Mouse (Mus musculus) lung, embryonic 15.5 days (tissue): ENCODE results near the gene Usf2. TPM values are rescaled to one million over a fixed set of nuclear protein-coding genes. Genes with fewer than 3 reads are reported as not detected.

Experiments
- ATAC-seq: fragments of 200-750 bp; cut with Nextera tagmentation; 2 replicates; pipeline ENCODE4 v1.8.0; 2017; ENCODE audit warnings: moderate number of reproducible peaks, borderline replicate concordance; ENCODE audit not compliant: low FRiP score, low TSS enrichment; ENCODE audit errors: extremely low read depth
- H3K27ac ChIP-seq: fragments of 300-500 bp; sonication (generic); 2 replicates; pipeline ENCODE4 v1.5.1; 2015; ENCODE audit warnings: moderate library complexity, mild to moderate bottlenecking, inconsistent platforms
- H3K27me3 ChIP-seq: fragments of 300-500 bp; sonication (generic); 2 replicates; pipeline ENCODE4 v1.6.1; 2015; ENCODE audit warnings: inconsistent platforms
- H3K36me3 ChIP-seq: fragments of 300-500 bp; sonication (generic); 2 replicates; pipeline ENCODE4 v1.6.1; 2015; ENCODE audit warnings: inconsistent platforms
- H3K4me1 ChIP-seq: fragments of 300-500 bp; sonication (generic); 2 replicates; pipeline ENCODE4 v1.6.1; 2015; ENCODE audit warnings: inconsistent platforms
- H3K4me2 ChIP-seq: fragments of 300-500 bp; sonication (generic); 2 replicates; pipeline ENCODE4 v1.6.1; 2015; ENCODE audit warnings: inconsistent platforms, mild to moderate bottlenecking, moderate library complexity
- H3K4me3 ChIP-seq: fragments of 300-500 bp; sonication (generic); 2 replicates; pipeline ENCODE4 v1.5.1; 2015; ENCODE audit warnings: mild to moderate bottlenecking, inconsistent platforms
- H3K9ac ChIP-seq: fragments of 300-500 bp; sonication (generic); 2 replicates; pipeline ENCODE4 v1.6.1; 2015; ENCODE audit warnings: inconsistent platforms
- H3K9me3 ChIP-seq: fragments of 300-500 bp; sonication (generic); 2 replicates; pipeline ENCODE4 v1.6.1; 2016; ENCODE audit warnings: inconsistent platforms
- WGBS: fragments of 180-500 bp; shearing (Covaris S2); methylation state at CpG from one replicate; pipeline ENCODE4 v1.1.7; 2015; 5-methylcytosine and 5-hydroxymethylcytosine counted together
- polyA plus RNA-seq: library from polyadenylated mRNA; unstranded; fragments of >200 nt; fragmentation: Nextera tagmentation; extraction: Ambion mirVana; gene quantifications from 2 replicates; pipeline ENCODE4 v1.2.1, GENCODE M21; 2015

Usf2 gene
- polyA plus RNA-seq: 25.6 and 27.5 TPM in 2 replicates

GRCm38 (mm10) chr7:30956756-30957366 is at the start of gene Usf2:
Gene Usf2 (minus strand): TSS chr7:30956803.
- H3K36me3 ChIP-seq: peaks cover 45% of the 10 kb centered on the region
- no peaks in the 10 kb centered on the region for H3K27me3 ChIP-seq
- peak within 1 kb of the TSS; percentile 99 for H3K27ac ChIP-seq
- H3K9ac ChIP-seq: peak within 1 kb of the TSS; percentile 99
- ATAC-seq: peak; percentile 69
- H3K4me1 ChIP-seq: peaks cover 16% of the 10 kb centered on the region
- WGBS: 0% methylated on average over 22 of the region's 82 CpGs
- peak within 1 kb of the TSS; percentile 97 for H3K4me3 ChIP-seq
- H3K4me2 ChIP-seq: peak within 1 kb of the TSS; percentile 71
- no peaks in the 10 kb centered on the region for H3K9me3 ChIP-seq

GRCm38 (mm10) chr7:31002650-31003049 is 46.0 kb upstream of the Usf2 start:
- Histone ChIP-seq H3K4me3 (no peak overlapping the region), H3K27me3 (no peaks in the 10 kb centered on the region), H3K9me3 (no peaks in the 10 kb centered on the region), H3K36me3 (no peaks in the 10 kb centered on the region), H3K9ac (no peak overlapping the region), H3K27ac (peak overlapping the region; percentile 64), H3K4me2 (no peak overlapping the region), H3K4me1 (peaks cover 14% of the 10 kb centered on the region)
- 68% methylated on average over 8 of the region's 8 CpGs for WGBS
- ATAC-seq: peak; percentile 67; the same call in 1 of the 2 replicates

GRCm38 (mm10) chr7:31000505-31001020 is 44.0 kb upstream of the Usf2 start:
- Histone ChIP-seq H3K9me3 (no peaks in the 10 kb centered on the region), H3K36me3 (no peaks in the 10 kb centered on the region), H3K4me3 (no peak overlapping the region), H3K27me3 (no peaks in the 10 kb centered on the region), H3K4me1 (peaks cover 14% of the 10 kb centered on the region), H3K27ac (peak overlapping the region; percentile 24), H3K9ac (no peak overlapping the region), H3K4me2 (peak overlapping the region; percentile 0; the same call in 1 of the 2 replicates)
- WGBS: 8% methylated on average over 7 of the region's 7 CpGs
- peak; percentile 64; the same call in 1 of the 2 replicates for ATAC-seq

GRCm38 (mm10) chr7:30996491-30996890 is 39.9 kb upstream of the Usf2 start:
- no peak overlapping the region for H3K27ac ChIP-seq
- 86% methylated on average over 2 of the region's 2 CpGs for WGBS

GRCm38 (mm10) chr7:30993986-30994385 is 37.4 kb upstream of the Usf2 start:
- H3K9ac ChIP-seq: no peak overlapping the region
- no peaks in the 10 kb centered on the region for H3K4me1 ChIP-seq
- H3K4me3 ChIP-seq: no peak overlapping the region
- ATAC-seq: no peak
- H3K27ac ChIP-seq: no peak overlapping the region
- WGBS: 82% methylated on average over 5 of the region's 5 CpGs
- H3K4me2 ChIP-seq: no peak overlapping the region
- no peaks in the 10 kb centered on the region for H3K27me3 ChIP-seq
- H3K9me3 ChIP-seq: no peaks in the 10 kb centered on the region
- H3K36me3 ChIP-seq: no peaks in the 10 kb centered on the region

More at GRCm38 (mm10) chr7:30996491-30996890, 39.9 kb upstream of the Usf2 start:
- Histone ChIP-seq H3K27me3 (no peaks in the 10 kb centered on the region), H3K4me2 (no peak overlapping the region), H3K36me3 (no peaks in the 10 kb centered on the region), H3K4me1 (peaks cover 14% of the 10 kb centered on the region), H3K9ac (no peak overlapping the region), H3K9me3 (no peaks in the 10 kb centered on the region), H3K4me3 (no peak overlapping the region)
- no peak for ATAC-seq

- Histone ChIP-seq H3K27me3 (no peaks in the 10 kb centered on the region), H3K4me1 (no peaks in the 10 kb centered on the region), H3K36me3 (no peaks in the 10 kb centered on the region), H3K4me3 (no peak overlapping the region), H3K4me2 (no peak overlapping the region), H3K9me3 (no peaks in the 10 kb centered on the region), H3K27ac (no peak overlapping the region), H3K9ac (no peak overlapping the region)
- 61% methylated on average over 5 of the region's 5 CpGs for WGBS
- no peak for ATAC-seq
These were observed 35.5 kb upstream of the Usf2 start for GRCm38 (mm10) chr7:30992148-30992547.

GRCm38 (mm10) chr7:30988519-30989162 is 32.0 kb upstream of the Usf2 start:
- no peak for ATAC-seq
- no peaks in the 10 kb centered on the region for H3K9me3 ChIP-seq
- H3K27me3 ChIP-seq: no peaks in the 10 kb centered on the region
- H3K4me2 ChIP-seq: no peak overlapping the region
- no peak overlapping the region for H3K27ac ChIP-seq
- H3K36me3 ChIP-seq: no peaks in the 10 kb centered on the region
- 87% methylated on average over 4 of the region's 4 CpGs for WGBS
- no peaks in the 10 kb centered on the region for H3K4me1 ChIP-seq
- H3K4me3 ChIP-seq: no peak overlapping the region
- H3K9ac ChIP-seq: no peak overlapping the region

- H3K4me1 ChIP-seq: no peaks in the 10 kb centered on the region
- H3K4me3 ChIP-seq: no peak overlapping the region
- WGBS: 81% methylated on average over 9 of the region's 9 CpGs
- H3K4me2 ChIP-seq: no peak overlapping the region
- no peak for ATAC-seq
- no peaks in the 10 kb centered on the region for H3K36me3 ChIP-seq
- no peaks in the 10 kb centered on the region for H3K9me3 ChIP-seq
- H3K9ac ChIP-seq: no peak overlapping the region
- H3K27me3 ChIP-seq: no peaks in the 10 kb centered on the region
- H3K27ac ChIP-seq: no peak overlapping the region
These were observed 28.8 kb upstream of the Usf2 start for GRCm38 (mm10) chr7:30985357-30985756.

GRCm38 (mm10) chr7:30981703-30982102 is 25.1 kb upstream of the Usf2 start:
- no peaks in the 10 kb centered on the region for H3K9me3 ChIP-seq
- no peak overlapping the region for H3K4me2 ChIP-seq
- no peak overlapping the region for H3K27ac ChIP-seq
- no peaks in the 10 kb centered on the region for H3K36me3 ChIP-seq
- H3K9ac ChIP-seq: no peak overlapping the region
- H3K27me3 ChIP-seq: no peaks in the 10 kb centered on the region
- H3K4me1 ChIP-seq: no peaks in the 10 kb centered on the region
- no peak for ATAC-seq
- no peak overlapping the region for H3K4me3 ChIP-seq
- 88% methylated on average over 4 of the region's 4 CpGs for WGBS

- under 1% methylated on average over 37 of the region's 37 CpGs for WGBS
- H3K9ac ChIP-seq: peak within 1 kb of the TSS; percentile 55
- no peaks in the 10 kb centered on the region for H3K9me3 ChIP-seq
- peaks cover 21% of the 10 kb centered on the region for H3K27me3 ChIP-seq
- peak within 1 kb of the TSS; percentile 56 for H3K4me3 ChIP-seq
- 0 out of 2 replicates have a peak, but pooled peaks cover 4% of the 10 kb centered on the region for H3K36me3 ChIP-seq
- H3K27ac ChIP-seq: peak within 1 kb of the TSS; percentile 96
- peak within 1 kb of the TSS; percentile 61 for H3K4me2 ChIP-seq
- peak; percentile 92 for ATAC-seq
- H3K4me1 ChIP-seq: peaks cover 13% of the 10 kb centered on the region; the same call in 1 of the 2 replicates
These were observed 17.1 kb upstream of the Usf2 start, which contains the start of gene Fam187b for GRCm38 (mm10) chr7:30973501-30974289. Gene Fam187b (plus strand): TSS chr7:30973790.

GRCm38 (mm10) chr7:30973251-30973500 is 16.6 kb upstream of the Usf2 start, which contains the start of gene Lsr:
Gene Lsr (minus strand): TSS chr7:30973464.
- H3K9ac ChIP-seq: peak within 1 kb of the TSS; percentile 55
- peak within 1 kb of the TSS; percentile 61 for H3K4me2 ChIP-seq
- no peak; the same call in 1 of the 2 replicates for ATAC-seq
- peak within 1 kb of the TSS; percentile 96 for H3K27ac ChIP-seq
- H3K9me3 ChIP-seq: no peaks in the 10 kb centered on the region
- H3K27me3 ChIP-seq: peaks cover 21% of the 10 kb centered on the region
- H3K36me3 ChIP-seq: 0 out of 2 replicates have a peak, but pooled peaks cover 4% of the 10 kb centered on the region
- WGBS: under 1% methylated on average over 19 of the region's 19 CpGs
- peaks cover 13% of the 10 kb centered on the region; the same call in 1 of the 2 replicates for H3K4me1 ChIP-seq
- peak within 1 kb of the TSS; percentile 56 for H3K4me3 ChIP-seq
